Mouse (Mus musculus) limb, embryonic 10.5 days (tissue): Measurements from ENCODE around the gene Teddm1a. TPM values are rescaled to one million over a fixed set of nuclear protein-coding genes. Genes with fewer than 3 reads are reported as not detected.

Experiments
- microRNA-seq: library from miRNA; unstranded; fragments of <30 nt; microRNA quantifications from one replicate; pipeline ENCODE4, GENCODE M21; 2017
- polyA plus RNA-seq: library from polyadenylated mRNA; unstranded; fragments of >200 nt; fragmentation: Nextera tagmentation; extraction: Ambion mirVana; gene quantifications from 2 replicates; pipeline ENCODE4 v1.2.1, GENCODE M21; 2016

Teddm1a gene
- polyA plus RNA-seq, 1 experiment from 2014 or later = not detected

Small RNAs within 50 kb of the gene (microRNA-seq; reads per million reads assigned to microRNA genes)
- 17.9 reads per million, percentile 27 among the genes with 10 or more reads in this experiment for gene Mir8114

Other genes with a start within 250 kb of the Teddm1a start
- 0.28 and 0.61 TPM in 2 replicates for gene Rgs8, start 238.7 kb upstream of the Teddm1a start, polyA plus RNA-seq
- 3.1 and 6.0 TPM in 2 replicates for gene Rgs16, start 151.4 kb upstream of the Teddm1a start, polyA plus RNA-seq
- 4.0 and 8.2 TPM in 2 replicates for gene Rnasel, start 142.3 kb upstream of the Teddm1a start, polyA plus RNA-seq
- gene Rgsl1, start 47.6 kb upstream of the Teddm1a start, polyA plus RNA-seq = not detected in 2 replicates
- gene Teddm1b, start 17.4 kb upstream of the Teddm1a start, polyA plus RNA-seq = 0.64 and 2.1 TPM in 2 replicates
- gene Glul, start 8.2 kb downstream of the Teddm1a start, polyA plus RNA-seq = 122 and 125 TPM in 2 replicates
- 0.69 and 0.74 TPM in 2 replicates for gene Teddm2, start 8.5 kb downstream of the Teddm1a start, polyA plus RNA-seq